9 mouse cellular contexts compared by ENCODE assay signal in the genomic region with DNA sequence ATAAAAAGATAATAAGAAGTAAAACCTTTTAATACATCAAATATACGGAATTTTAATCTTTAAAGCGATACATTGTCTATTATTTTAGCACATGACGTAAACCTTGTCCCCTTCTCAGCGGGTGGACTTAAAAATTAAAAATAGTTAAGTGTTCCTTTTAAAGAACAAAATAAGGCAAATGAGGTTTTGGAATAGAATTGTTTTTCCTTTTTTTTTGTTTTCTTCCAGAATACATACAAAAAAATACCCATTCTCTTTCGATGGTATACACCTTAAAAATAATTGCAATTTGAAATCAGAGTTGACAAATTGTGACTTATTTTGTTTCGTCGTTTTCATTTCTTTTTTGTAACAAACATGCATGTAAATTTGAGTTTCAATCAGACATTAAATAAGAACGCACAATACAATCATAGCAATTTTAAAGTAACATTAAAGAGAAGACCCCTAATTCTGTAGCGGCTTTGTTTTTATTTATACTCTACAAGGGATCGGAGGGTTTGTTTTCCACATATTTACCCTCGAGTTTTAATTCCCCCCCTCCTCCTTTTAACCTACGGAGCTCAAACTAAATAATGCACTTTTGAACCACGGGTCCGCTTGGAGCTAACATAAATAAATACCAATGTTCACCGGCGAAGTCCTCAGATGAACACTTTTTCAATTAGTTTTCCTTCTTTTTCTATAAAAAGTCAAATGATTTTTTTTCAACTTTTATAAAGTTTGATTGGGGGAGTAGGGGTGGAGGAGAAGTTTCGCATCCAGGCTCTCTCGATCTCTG. TPM values are rescaled to one million over a fixed set of nuclear protein-coding genes. Genes with fewer than 3 reads are reported as not detected.
A peak's percentile ranks its signal among the peaks of the same experiment; 100 is the strongest.
DNase-seq lines count a peak whose midpoint lies in the region; ATAC-seq lines count a peak whose summit lies in the region.
"Had no signal": no experiment of that assay in that cellular context is flagged by ENCODE, and none has a peak within 500 bp of the region (broad histone marks: within the 10 kb centered on the region; RNA-seq: fewer than 3 reads in every experiment).

No protein-coding gene starts in this region.

- no peak overlapping the region for H3K27ac ChIP-seq in heart, embryonic 14.5 days (replicated peaks in 1 of 2; ENCODE audit: control insufficient read depth in 1 of 2, insufficient read depth in 1 of 2, low read depth in 2 of 2, low read length in 2 of 2)
- H3K27ac ChIP-seq in embryonic facial prominence, embryonic 10.5 days (replicated peaks): peak overlapping the region; percentile 92
- H3K27ac ChIP-seq in hindbrain, embryonic 15.5 days (replicated peaks): peak overlapping the region; percentile 96
- no peak overlapping the region for H3K27ac ChIP-seq in midbrain, embryonic 14.5 days (replicated peaks; ENCODE audit: low read depth, low read length)

- H3K4me1 ChIP-seq in heart, embryonic 14.5 days (ENCODE audit: control insufficient read depth in 2 of 2, insufficient read depth in 2 of 2, low read length in 2 of 2): peaks cover 12 to 35% of the 10 kb centered on the region in 2 experiments
- peaks cover 63% of the 10 kb centered on the region for H3K4me1 ChIP-seq in embryonic facial prominence, embryonic 10.5 days
- H3K4me1 ChIP-seq in hindbrain, embryonic 15.5 days (replicated peaks): peaks cover 53% of the 10 kb centered on the region
- peaks cover 37% of the 10 kb centered on the region for H3K4me1 ChIP-seq in midbrain, embryonic 14.5 days (ENCODE audit: control insufficient read depth, insufficient read depth, low read length)

- peaks cover 41% of the 10 kb centered on the region for H3K27me3 ChIP-seq in heart, embryonic 14.5 days (ENCODE audit: control insufficient read depth, insufficient read depth, low read length)
- H3K27me3 ChIP-seq in embryonic facial prominence, embryonic 10.5 days (replicated peaks; ENCODE audit: low read depth, poor library complexity, severe bottlenecking): peaks cover 76% of the 10 kb centered on the region
- peaks cover 6% of the 10 kb centered on the region; the same call in 1 of the 2 replicates for H3K27me3 ChIP-seq in hindbrain, embryonic 15.5 days
- H3K27me3 ChIP-seq in midbrain, embryonic 14.5 days (ENCODE audit: control insufficient read depth, insufficient read depth, low read length): peaks cover 18% of the 10 kb centered on the region
- H3K27me3 ChIP-seq: CH12.LX had no signal

- peak overlapping the region; percentile 67; the same call in 1 of the 2 replicates for H3K9ac ChIP-seq in heart, embryonic 14.5 days (ENCODE audit: low read length)
- H3K9ac ChIP-seq in hindbrain, embryonic 15.5 days: peak overlapping the region; percentile 86
- H3K9ac ChIP-seq in midbrain, embryonic 14.5 days (replicated peaks; ENCODE audit: low read length): peak overlapping the region; percentile 78

- DNase-seq in heart, adult 11 months: no peak
- DNase-seq in embryonic facial prominence, embryonic 10.5 days (ENCODE audit: low spot score): no peak
- peak; percentile 59 for DNase-seq in midbrain, embryonic 14.5 days
- DNase-seq in adrenal gland, adult 2 months: no peak
- no peak for DNase-seq in right cerebral cortex, postnatal 14 days
- no peak for DNase-seq in spleen, postnatal 14 days (ENCODE audit: low spot score in 2 of 2)

- H3K4me3 ChIP-seq in heart, embryonic 14.5 days (ENCODE audit: control insufficient read depth in 1 of 2, insufficient read depth in 1 of 2, low read depth in 1 of 2, low read length in 2 of 2): peak overlapping the region; percentile 57 to 69; a peak in 3 of 4 replicates
- peak overlapping the region; percentile 85 for H3K4me3 ChIP-seq in embryonic facial prominence, embryonic 10.5 days
- peak overlapping the region; percentile 90 for H3K4me3 ChIP-seq in hindbrain, embryonic 15.5 days
- H3K4me3 ChIP-seq in midbrain, embryonic 14.5 days (replicated peaks; ENCODE audit: low read depth, low read length): peak overlapping the region; percentile 77

- H3K36me3 ChIP-seq in heart, embryonic 14.5 days (ENCODE audit: control insufficient read depth, insufficient read depth, low read length): no peaks in the 10 kb centered on the region
- peaks cover 17% of the 10 kb centered on the region for H3K36me3 ChIP-seq in embryonic facial prominence, embryonic 10.5 days (replicated peaks)
- no peaks in the 10 kb centered on the region for H3K36me3 ChIP-seq in hindbrain, embryonic 15.5 days
- H3K36me3 ChIP-seq in midbrain, embryonic 14.5 days (ENCODE audit: control insufficient read depth, insufficient read depth, low read length): peaks cover 8% of the 10 kb centered on the region; the same call in 1 of the 2 replicates

- ATAC-seq in heart, embryonic 14.5 days (ENCODE audit: insufficient number of reproducible peaks, insufficient read depth, low FRiP score, low read depth): no peak
- no peak for ATAC-seq in hindbrain, embryonic 15.5 days (ENCODE audit: low FRiP score, low read depth)
- ATAC-seq in midbrain, embryonic 14.5 days (ENCODE audit: low FRiP score, low TSS enrichment): no peak

- H3K9me3 ChIP-seq in heart, embryonic 14.5 days (ENCODE audit: control insufficient read depth, low read length): no peaks in the 10 kb centered on the region
- H3K9me3 ChIP-seq in embryonic facial prominence, embryonic 10.5 days: no peaks in the 10 kb centered on the region
- H3K9me3 ChIP-seq in hindbrain, embryonic 15.5 days: no peaks in the 10 kb centered on the region
- H3K9me3 ChIP-seq in midbrain, embryonic 14.5 days (ENCODE audit: control insufficient read depth, low read length): no peaks in the 10 kb centered on the region

- 25% methylated on average over 18 of the region's 18 CpGs for WGBS in heart, embryonic 14.5 days
- WGBS in embryonic facial prominence, embryonic 10.5 days: 3% methylated on average over 18 of the region's 18 CpGs
- WGBS in hindbrain, embryonic 15.5 days: 9% methylated on average over 18 of the region's 18 CpGs
- 3% methylated on average over 18 of the region's 18 CpGs for WGBS in midbrain, embryonic 14.5 days

- H3K4me2 ChIP-seq in heart, embryonic 14.5 days (ENCODE audit: low read length): peak overlapping the region; percentile 90
- H3K4me2 ChIP-seq in hindbrain, embryonic 15.5 days: peak overlapping the region; percentile 86
- H3K4me2 ChIP-seq in midbrain, embryonic 14.5 days (ENCODE audit: low read length): peak overlapping the region; percentile 88

RNA-seq across cellular contexts. Expression of a gene that starts 5.3 kb away (rescaled TPM):
- polyA plus RNA-seq in heart, embryonic 14.5 days (2014; fragmentation: Nextera tagmentation; extraction: Ambion mirVana): 0.67 and 1.6 TPM in 2 replicates
- 9.7 and 12.5 TPM in 2 replicates for polyA plus RNA-seq in embryonic facial prominence, embryonic 10.5 days (2016; fragmentation: Nextera tagmentation; extraction: Ambion mirVana)
- 11.0 and 13.7 TPM in 2 replicates for polyA plus RNA-seq in hindbrain, embryonic 15.5 days (2015; fragmentation: Nextera tagmentation; extraction: Ambion mirVana)
- polyA plus RNA-seq in midbrain, embryonic 14.5 days (2014; fragmentation: Nextera tagmentation; extraction: Ambion mirVana): 4.4 and 5.0 TPM in 2 replicates
- 10 to 100 TPM; 19.4 to 34.1 TPM for total RNA-seq in adrenal gland, adult 2 months (2021)
- 101 and 106 TPM in 2 replicates for polyA plus RNA-seq in adrenal gland, adult 2 months (2012; rRNA removed)
- total RNA-seq: CH12.LX had no signal

RNA-seq across cellular contexts. Expression of a gene that starts 35.4 kb away (rescaled TPM):
- 0.95 and 1.2 TPM in 2 replicates for polyA plus RNA-seq in heart, embryonic 14.5 days (2014; fragmentation: Nextera tagmentation; extraction: Ambion mirVana)
- polyA plus RNA-seq in embryonic facial prominence, embryonic 10.5 days (2016; fragmentation: Nextera tagmentation; extraction: Ambion mirVana): 0.85 and 0.88 TPM in 2 replicates
- 0.23 and 0.37 TPM in 2 replicates for polyA plus RNA-seq in hindbrain, embryonic 15.5 days (2015; fragmentation: Nextera tagmentation; extraction: Ambion mirVana)
- polyA plus RNA-seq in midbrain, embryonic 14.5 days (2014; fragmentation: Nextera tagmentation; extraction: Ambion mirVana): 0.42 TPM in 1 of 2 replicates, not detected in the other
- total RNA-seq in adrenal gland, adult 2 months (2021): 1 to 10 TPM; 2.7 to 8.6 TPM
- polyA plus RNA-seq in adrenal gland, adult 2 months (2012; rRNA removed): 0.89 and 0.92 TPM in 2 replicates

Comparison
In these comparisons a context has a peak if more than half of its experiments do, and no peak if none do; other contexts are left out.
1. H3K27ac ChIP-seq: peak in embryonic facial prominence, embryonic 10.5 days (single experiment) and hindbrain, embryonic 15.5 days (single experiment); none in heart, embryonic 14.5 days (0 of 2) and midbrain, embryonic 14.5 days (single experiment).
2. Peak in every context shown above with its lines, with median percentiles within 50 percentile points of each other: H3K4me2 ChIP-seq, H3K4me3 ChIP-seq and H3K9ac ChIP-seq.